Mouse (Mus musculus): ENCODE results near the gene D130043K22Rik. TPM values are rescaled to one million over a fixed set of nuclear protein-coding genes. Genes with fewer than 3 reads are reported as not detected.

The D130043K22Rik gene
- total RNA-seq (2021) = under 1 TPM; 0.51 to 0.66 TPM
- long read RNA-seq, experiment 1, full-length matches to known transcripts = 1 of 1 reads
- long read RNA-seq, experiment 1, partial matches to known transcripts = 0 of 1 reads
- long read RNA-seq, experiment 1, other reads (novel, unspliced or antisense) = 0 of 1 reads
- long read RNA-seq, experiment 2 = 0 reads

- peak; percentile 50 to 60 for DNase-seq (ENCODE audit: low spot score in 2 of 2)
Measured at GRCm38 (mm10) chr13:24844983-24845955, at the start of gene D130043K22Rik. Gene D130043K22Rik, plus strand, starts transcription at chr13:24845135.

DNA sequence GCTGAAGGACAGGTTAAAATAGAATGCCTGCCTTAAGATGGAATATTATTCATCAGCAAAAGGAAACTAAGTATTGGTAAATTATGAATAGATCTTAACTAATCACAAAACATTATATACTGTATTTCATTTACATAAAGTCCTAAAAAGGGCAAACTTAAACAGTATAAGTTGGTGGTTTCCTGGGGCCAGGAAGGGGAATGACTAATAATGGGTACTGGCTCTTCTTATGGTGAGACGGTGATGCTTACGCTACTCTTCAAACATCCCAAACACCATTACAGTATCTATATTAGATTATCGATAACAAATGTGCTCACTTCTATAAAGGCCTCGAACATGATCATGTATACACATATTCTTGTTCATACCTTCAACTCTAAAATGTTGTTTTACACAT lies 46.2 kb upstream of the D130043K22Rik start:
- no peak for DNase-seq (ENCODE audit: low spot score in 2 of 2)

DNA sequence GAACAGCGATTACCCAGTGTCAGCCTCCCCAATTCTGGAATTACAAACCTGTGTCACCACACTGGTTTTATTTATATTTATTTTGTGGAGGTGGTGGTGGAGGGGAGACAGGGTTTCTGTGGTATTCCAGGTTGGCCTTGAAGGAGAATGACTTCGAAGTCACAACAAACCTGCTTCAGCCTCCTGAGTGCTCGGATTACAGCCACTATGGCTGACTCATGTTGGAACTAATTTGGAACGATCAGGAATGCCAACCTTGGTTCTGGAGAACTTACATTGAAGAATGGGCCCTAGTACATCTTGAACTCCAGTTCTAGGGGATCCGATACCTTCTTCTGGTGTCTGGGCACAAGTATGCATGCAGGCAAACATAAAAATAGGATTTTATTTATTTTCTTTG lies 45.6 kb upstream of the D130043K22Rik start:
- DNase-seq (ENCODE audit: low spot score in 2 of 2) = no peak

- peak; percentile 54 to 66 for DNase-seq (ENCODE audit: low spot score in 2 of 2)
Measured at GRCm38 (mm10) chr13:24799925-24800673, 44.8 kb upstream of the D130043K22Rik start.

- DNase-seq (ENCODE audit: low spot score in 2 of 2) = peak; percentile 97 to 98
Measured at GRCm38 (mm10) chr13:24800674-24801307, 44.1 kb upstream of the D130043K22Rik start.

DNA sequence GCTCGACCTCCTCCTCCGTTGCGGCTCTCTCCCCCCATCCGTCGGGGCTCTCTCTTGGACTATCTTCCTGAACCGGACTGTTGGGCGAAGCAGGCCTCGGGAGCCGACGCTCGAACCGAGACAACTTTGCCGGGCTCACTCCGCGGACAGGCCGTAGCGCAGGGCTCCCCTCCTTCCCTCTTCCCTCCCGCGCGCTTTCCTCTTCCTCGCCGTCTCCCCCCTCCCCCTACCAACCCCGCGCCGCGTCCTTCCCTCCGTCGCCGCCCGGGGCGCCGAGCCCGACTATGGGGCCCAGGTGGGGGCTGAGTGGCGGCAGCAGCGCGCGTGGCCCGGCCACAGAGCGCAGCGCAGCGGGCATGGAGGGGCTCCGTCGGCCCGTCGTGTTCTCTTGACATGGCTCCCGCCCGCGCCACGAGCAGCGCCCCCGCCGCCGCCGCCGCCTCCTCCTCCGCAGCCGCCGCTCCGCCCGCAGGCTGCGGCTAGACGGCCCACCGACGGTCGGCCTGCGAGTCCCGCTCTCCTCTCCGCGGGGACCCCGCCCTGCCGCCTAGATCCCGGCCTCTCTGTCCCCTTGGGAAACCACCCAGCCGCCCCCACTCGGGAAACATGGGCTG lies 43.5 kb upstream of the D130043K22Rik start, which contains the start of gene BC005537:
TSS of gene BC005537 (plus strand) at position 350 of the 614 bp plus-strand sequence.
- DNase-seq (ENCODE audit: low spot score in 2 of 2) = peak; percentile 58 to 61

DNA sequence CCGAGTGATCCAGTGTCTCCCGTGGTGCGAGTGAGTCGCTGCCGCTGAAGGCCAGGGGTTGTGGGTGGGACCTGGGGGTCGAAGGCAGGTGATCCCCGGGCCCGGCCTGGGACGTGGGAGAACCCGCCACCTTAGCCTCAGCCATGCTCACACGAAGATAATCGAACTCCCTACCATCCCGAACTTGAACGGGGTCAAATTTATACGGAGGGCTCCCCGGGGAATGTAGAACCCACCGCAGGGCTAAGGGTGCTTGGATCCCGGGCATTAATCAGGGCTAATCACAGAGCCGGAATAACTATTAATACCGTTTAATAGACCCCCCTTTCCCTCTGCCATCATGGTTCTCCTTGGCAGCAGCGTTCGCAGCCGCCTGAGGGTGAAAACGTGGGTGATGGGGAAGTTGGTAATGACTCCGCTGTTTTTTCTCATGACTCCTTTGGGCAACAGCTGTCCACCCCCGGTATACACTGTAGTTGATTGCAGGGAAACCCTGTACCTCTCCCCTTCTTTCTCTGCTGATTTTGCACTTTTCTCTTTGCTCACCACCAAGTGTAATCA lies 42.7 kb upstream of the D130043K22Rik start:
- peak in 1 of 2 experiments; percentile 34 for DNase-seq (ENCODE audit: low spot score in 2 of 2)

DNA sequence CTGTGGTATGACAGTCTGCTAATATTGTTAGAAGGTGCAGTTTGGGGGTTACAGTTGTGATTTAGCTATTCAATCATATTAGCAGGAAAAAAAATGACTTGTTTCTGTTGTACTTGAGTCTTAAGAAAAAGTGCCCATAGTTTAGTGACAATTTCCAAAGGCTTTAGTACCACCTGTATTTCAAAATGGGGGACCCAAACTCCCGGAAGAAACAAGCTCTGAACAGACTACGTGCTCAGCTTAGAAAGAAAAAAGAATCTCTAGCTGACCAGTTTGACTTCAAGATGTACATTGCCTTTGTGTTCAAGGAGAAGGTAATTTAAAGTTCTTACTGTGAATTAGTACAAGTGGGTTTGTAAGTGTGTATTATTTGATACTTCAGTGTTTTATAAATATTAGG lies 41.7 kb upstream of the D130043K22Rik start:
- no peak for DNase-seq (ENCODE audit: low spot score in 2 of 2)

GRCm38 (mm10) chr13:24806079-24806478 lies 38.9 kb upstream of the D130043K22Rik start:
- DNase-seq (ENCODE audit: low spot score in 2 of 2) = no peak

- DNase-seq (ENCODE audit: low spot score in 2 of 2) = no peak
Measured at GRCm38 (mm10) chr13:24812521-24812920, 32.4 kb upstream of the D130043K22Rik start.

DNA sequence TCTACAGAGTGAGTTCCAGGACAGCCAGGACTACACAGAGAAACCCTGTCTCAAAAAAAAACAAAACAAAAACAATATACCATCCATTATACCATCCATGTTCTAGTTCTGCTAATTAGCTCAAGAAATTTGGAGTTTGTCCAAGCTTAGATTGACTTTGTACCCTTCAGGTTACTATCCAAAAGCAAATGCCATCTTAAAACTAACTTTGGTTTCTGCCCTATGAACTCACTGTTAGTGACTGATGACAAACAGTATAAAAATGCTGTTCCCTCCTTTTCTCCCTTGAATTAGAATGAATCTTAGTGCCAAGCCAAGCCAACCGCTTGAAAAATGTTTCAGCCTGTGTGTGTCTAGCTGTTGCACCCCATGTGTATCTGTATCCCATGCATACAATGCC lies 30.3 kb upstream of the D130043K22Rik start:
- DNase-seq (ENCODE audit: low spot score in 2 of 2) = no peak

DNA sequence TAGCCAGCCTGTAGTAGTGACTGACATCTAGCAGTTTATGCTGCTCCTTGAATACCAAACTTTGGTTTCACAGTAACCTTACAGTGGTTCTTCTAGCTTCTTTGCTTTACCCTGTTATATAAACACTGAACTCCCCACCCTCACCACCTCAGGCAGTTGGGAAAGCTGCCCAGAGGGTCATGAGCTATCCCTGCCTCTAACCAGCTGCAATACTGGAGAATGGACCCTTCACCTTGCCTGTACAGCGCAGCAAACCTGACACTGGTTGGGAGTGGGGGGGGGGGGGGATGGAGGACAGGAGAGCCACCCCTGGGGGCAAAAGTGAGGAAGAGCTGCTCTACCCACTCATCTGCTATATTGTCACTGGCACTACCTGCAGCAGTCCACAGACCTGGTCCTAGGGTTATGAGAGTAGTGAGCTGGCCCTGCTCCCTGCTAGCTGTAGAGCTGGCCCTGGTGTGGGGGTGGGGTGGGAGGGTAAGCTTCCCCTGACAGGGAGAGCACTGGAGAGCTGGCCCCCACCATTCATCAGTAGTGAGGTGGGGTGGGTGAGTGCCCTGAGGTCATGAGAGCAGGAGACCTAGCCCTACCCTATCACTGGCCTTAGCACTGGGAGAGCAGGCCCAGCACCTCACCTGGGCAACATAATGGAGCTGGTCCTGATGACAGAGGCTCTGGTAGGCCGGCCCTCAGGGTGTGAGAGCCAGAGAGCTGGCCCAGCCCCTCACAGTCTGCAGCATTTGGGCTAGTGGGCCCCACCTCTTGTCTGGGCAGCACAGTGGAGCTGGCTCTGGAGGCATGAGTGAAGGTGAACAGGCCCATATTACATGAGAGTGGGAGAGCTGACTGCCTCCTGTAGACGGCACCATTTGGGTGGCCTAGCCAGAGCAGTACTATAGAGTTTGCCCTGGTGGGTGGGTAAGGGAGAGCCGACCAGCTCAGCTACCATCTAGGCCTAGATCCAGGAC lies 28.5 kb upstream of the D130043K22Rik start:
- no peak for DNase-seq (ENCODE audit: low spot score in 2 of 2)

DNA sequence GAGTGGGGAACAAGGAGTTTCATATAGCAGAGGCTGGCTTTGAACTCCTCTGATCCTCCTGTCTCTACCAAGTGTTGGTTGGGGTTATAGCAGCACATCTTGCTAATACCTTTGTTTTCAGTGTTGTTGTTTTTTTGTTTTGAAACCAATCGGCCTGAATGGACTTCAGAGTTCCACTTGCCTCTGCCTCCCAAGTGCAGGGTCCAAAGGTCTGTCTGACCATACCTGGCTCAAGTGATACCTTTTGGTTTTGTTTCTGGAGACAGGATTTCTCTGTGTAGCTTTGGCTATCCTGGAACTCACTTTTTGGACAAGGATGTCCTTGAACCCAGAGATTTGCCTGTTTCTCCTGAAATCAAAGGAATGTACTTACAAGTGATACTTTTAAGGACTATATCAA lies 25.0 kb upstream of the D130043K22Rik start:
- no peak for DNase-seq (ENCODE audit: low spot score in 2 of 2)

- DNase-seq (ENCODE audit: low spot score in 2 of 2) = no peak
Measured at GRCm38 (mm10) chr13:24822663-24823343, 22.1 kb upstream of the D130043K22Rik start.

DNA sequence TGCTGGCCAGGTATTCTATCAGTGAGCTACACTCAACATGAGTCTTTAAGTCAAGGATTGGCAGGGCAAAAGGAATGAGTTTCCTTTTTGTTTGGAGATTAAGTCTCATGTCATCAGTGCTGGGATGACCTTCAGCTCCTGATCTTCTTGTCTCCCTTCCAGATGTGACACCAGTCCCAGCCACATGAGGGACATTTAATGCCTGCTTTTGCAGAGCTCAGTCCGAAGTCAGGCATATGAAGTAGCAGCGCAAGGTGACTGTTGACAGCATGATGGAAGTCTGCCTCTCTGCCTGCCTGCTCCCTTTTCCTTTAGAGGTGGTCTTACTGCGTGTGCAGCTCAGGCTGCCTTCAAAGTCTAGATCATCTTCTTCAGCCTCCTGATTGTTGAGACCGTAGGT lies 20.3 kb upstream of the D130043K22Rik start:
- no peak for DNase-seq (ENCODE audit: low spot score in 2 of 2)

DNA sequence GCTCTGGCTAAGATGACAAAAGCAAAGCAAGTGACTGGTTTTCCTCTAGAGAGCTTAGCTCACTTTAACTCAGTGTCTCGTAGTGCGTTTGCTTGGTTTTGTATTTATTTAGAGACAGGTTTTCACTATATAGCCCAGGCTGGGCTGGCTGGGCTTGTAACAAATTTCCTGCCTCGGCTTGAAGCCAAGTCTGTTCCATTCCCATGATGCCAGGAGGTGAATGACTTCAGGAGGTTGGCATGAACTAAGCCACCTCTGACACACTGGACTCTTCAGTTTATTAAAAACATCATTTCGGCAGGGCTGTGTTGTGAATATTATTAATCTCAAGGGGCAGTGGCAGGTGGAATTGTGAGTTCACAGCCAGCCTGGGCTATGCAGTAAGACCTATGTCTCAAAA lies 19.3 kb upstream of the D130043K22Rik start:
- no peak for DNase-seq (ENCODE audit: low spot score in 2 of 2)

- DNase-seq (ENCODE audit: low spot score in 2 of 2) = no peak
Measured at GRCm38 (mm10) chr13:24826116-24826515, 18.8 kb upstream of the D130043K22Rik start.

- DNase-seq (ENCODE audit: low spot score in 2 of 2) = no peak
Measured at GRCm38 (mm10) chr13:24830756-24831352, 14.1 kb upstream of the D130043K22Rik start.
